Mouse (Mus musculus): ENCODE measurements around the gene Slc1a5. TPM values are rescaled to one million over a fixed set of nuclear protein-coding genes. Genes with fewer than 3 reads are reported as not detected.

The Slc1a5 gene
- polyA plus RNA-seq, 2 experiments from 2014 or later, result 143 to 179 TPM

DNA sequence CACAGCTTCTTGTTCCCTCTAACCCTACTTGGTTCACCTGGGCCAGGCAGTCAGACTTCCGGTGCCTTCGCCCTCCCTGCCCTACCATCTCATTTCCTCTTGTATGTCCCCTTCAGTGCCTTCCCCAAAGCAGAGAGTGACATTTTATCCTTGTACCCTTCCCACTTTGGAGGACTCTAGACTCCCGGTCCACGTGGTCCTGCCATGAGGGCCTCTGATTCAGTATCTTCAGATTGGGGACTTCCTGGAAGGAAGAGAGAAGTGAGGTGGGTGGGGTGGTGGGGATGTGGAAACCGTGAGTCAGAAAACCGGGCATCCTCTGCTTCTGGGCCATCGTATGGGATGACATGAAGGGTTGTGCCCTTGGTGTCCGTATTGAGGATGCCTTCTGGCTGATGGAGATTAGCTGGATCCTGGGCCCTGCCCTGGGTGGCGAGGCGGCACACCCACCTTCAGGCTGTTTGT lies 2.1 kb downstream of the Slc1a5 start:
- peak; percentile 32 for ATAC-seq

- ATAC-seq, result no peak
Measured at GRCm38 (mm10) chr7:16783758-16784415, 2.7 kb downstream of the Slc1a5 start.

DNA sequence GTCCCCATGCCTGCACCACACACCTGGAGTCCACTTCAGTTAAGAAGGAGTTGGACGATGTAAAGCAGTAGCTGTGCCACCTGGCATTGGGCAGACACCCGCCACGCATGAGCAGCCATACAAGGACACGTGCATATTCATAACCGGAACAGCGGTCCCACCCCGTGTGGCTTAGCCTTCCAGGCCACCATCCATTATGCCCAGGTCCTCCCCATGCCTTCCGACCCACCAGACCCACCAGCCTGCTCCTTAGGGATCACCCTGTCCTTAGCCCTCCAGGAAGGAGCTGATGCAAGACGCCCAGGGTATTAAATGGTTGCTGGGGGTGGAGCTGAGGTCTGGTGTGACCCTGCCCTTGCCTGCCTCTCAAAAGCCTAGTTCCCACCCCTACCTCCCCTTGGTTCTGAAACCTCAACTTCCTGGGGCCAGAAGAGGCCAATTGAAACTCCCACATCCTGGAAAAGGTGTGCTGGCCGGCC lies 3.4 kb downstream of the Slc1a5 start:
- no peak for ATAC-seq

DNA sequence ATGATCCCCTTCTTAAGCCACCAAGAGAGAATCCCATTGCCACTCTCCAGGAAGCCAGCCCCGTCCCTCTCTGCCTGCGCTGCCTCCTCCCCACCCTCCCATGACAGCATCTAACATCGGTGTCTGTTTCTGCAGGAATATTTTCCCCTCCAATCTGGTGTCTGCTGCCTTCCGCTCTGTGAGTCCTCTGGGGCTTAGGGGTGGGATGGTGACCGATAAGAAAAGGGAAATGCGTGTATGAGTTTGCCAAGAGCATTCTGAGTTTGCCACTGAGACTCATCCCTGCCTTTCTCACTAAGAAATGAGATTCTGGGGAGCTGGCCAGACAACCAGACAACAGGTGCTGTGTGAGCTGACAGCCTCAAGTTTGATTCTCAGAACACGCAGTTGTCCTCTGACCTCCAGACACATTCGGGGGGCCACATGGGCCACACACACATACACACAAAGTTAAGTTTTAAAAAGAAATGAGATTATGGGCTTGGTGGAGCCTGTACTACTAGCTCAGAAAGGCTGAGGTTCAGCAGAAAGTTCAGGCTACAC lies 4.5 kb downstream of the Slc1a5 start:
- no peak for ATAC-seq

- no peak for ATAC-seq
Measured at GRCm38 (mm10) chr7:16792316-16792715, 11.2 kb downstream of the Slc1a5 start.

DNA sequence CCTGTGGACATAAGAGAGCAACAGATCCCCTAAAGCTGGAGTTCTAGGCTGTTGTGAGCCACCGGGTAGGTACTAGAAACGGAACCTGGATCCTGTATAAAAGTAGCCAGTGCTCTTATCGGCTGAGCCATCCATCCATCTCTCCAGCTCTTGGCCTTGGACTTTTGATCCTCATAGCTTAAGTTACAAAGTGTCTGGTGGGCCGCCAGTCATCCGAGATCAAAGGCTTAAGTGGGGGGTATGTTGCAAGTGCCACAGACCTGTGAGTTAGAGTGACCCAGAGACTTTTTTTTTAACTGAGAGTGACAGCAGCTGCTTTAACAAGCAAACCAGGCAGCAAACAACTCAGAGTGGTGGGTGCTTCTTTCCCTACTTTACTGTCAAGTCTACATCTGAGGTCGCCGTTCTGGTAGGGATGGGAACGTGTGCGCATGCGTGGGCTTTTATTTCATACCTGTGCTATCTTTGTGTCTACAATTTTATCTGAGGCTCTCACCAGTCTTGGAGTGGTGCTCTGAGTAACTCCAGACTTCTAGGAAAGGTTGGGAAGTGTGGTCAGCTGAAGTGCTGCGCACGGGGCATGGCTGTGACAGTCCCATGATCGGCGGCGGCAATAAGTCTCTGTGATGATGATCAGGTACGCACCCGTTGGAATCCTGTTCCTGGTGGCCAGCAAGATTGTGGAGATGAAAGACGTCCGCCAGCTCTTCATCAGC lies 12.0 kb downstream of the Slc1a5 start:
- ATAC-seq, result no peak

GRCm38 (mm10) chr7:16794886-16795285 lies 13.7 kb downstream of the Slc1a5 start:
- no peak for ATAC-seq

- ATAC-seq, result peak; percentile 59
Measured at GRCm38 (mm10) chr7:16804409-16805028, 23.4 kb downstream of the Slc1a5 start.

GRCm38 (mm10) chr7:16807936-16808335 lies 26.8 kb downstream of the Slc1a5 start:
- ATAC-seq, result no peak

DNA sequence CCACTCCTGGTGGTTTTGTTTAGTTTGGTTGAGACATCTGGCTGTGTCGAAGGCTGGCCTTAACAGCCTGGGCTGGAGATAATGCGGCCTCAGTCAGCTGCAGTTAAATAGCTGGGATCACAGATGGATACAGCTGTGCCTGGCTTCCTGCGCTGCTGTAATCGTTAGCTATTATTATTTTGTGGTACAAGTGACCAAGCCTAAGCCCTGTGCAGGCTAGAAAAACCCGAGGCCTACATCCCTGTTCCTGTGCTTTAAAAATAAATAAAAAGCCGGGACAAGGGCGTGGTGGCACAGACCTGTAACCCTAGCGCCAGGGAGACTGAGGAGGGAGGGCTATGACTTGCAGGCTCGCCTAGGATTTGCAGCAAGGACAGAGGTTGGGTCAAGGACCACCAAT lies 27.5 kb downstream of the Slc1a5 start:
- ATAC-seq, result no peak

DNA sequence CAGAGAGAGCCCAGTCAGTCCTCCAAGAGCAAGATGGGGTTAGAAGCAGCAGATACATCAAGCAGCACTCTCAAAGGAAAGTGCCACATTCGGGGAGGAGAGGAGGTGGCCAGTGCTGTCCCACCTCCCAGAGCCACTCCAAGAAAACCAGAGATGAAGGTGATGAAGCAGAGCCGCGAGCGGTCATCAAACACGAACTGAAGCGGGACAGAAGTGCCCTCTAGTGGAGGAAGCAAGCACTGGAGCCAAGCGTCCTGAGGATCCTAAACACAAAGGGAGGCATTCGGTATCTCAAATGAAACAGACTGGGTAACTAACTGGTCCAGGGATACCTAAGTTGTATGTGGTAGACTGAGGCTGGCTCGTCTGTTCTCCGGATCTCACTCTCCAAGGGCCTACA lies 28.6 kb downstream of the Slc1a5 start:
- no peak for ATAC-seq

GRCm38 (mm10) chr7:16810399-16810919 lies 29.3 kb downstream of the Slc1a5 start:
- no peak for ATAC-seq

GRCm38 (mm10) chr7:16810920-16811648 lies 29.9 kb downstream of the Slc1a5 start:
- no peak for ATAC-seq

DNA sequence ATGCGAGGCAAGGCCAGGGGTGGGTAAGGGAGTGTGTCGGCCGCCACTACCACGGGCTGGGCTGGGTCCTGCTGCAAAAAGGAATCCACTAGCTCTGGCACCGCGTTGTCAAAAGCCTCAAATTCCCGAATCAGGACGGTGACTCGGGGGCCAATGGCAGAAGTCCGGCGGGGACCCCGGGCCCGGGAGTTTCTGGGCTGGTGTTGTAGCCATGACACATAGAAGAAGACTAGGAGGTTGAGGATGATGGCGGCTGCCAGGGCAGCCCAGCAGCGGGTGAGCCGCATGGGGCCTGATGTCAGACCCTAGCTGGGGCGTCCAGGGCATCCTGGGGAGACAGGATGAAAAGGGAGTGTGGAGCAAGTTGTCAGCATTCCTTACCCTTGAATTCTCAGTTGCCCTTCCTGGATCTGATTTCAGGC lies 30.5 kb downstream of the Slc1a5 start:
- no peak for ATAC-seq

- no peak for ATAC-seq
Measured at GRCm38 (mm10) chr7:16812505-16812904, 31.4 kb downstream of the Slc1a5 start.

- ATAC-seq, result peak; percentile 6
Measured at GRCm38 (mm10) chr7:16815351-16815941, 34.3 kb downstream of the Slc1a5 start, which contains the start of gene Strn4. Gene Strn4, plus strand, starts transcription at chr7:16815889.

- ATAC-seq, result peak; percentile 57
Measured at GRCm38 (mm10) chr7:16816078-16816474, 34.9 kb downstream of the Slc1a5 start.

DNA sequence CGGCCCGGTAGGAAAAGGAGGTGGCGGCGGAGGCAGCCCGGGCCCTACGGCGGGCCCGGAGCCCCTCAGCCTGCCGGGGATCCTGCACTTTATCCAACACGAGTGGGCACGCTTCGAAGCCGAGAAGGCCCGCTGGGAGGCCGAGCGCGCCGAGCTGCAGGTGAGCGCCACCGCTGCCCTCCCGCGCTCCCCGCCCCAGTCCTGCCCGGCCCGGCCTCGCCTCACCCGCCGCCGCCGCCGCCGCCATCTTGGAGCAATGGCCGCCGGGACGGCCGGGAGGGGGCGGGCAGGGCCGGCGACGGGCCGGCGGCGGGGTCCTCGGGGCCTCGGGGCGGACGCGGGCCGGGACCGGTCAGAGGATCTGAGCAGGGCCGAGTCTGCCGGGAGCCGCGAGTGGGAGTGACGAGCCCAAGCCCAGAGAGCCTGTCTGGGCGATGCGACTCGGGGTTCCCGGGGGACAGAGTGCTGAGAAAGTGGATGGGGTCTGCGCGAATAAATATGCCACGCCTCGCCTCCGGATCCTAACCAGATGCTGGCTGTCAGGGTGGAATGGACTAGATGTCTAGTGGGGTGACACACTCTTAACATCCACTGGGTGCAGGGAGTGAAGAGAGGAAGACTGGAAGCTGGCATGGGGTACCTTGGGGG lies 35.5 kb downstream of the Slc1a5 start, which contains the start of gene Fkrp:
Gene Fkrp (minus strand): TSS at position 258 of the 648 bp plus-strand sequence.
- ATAC-seq, result peak; percentile 38

GRCm38 (mm10) chr7:16817693-16818092 lies 36.6 kb downstream of the Slc1a5 start:
- no peak for ATAC-seq

DNA sequence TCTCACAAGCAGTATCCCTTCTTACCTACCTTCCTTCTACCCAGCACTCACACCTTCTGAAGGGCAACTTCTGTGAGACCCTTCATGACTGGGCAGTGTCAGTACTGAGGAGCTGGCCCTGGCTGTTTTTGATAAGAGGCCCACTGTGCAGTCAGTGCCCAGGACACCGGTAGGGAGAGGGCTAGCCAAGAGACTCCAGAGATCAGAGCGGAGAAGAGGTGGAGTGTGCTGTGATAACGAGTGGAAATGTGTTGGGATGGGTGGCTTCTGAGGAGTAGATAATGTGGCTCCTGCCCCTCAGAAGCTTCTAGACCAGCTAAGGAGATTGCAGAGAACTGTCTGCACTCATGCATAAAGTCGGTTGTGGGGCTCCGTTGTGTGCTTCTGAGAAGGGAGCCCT lies 38.7 kb downstream of the Slc1a5 start:
- ATAC-seq, result no peak

DNA sequence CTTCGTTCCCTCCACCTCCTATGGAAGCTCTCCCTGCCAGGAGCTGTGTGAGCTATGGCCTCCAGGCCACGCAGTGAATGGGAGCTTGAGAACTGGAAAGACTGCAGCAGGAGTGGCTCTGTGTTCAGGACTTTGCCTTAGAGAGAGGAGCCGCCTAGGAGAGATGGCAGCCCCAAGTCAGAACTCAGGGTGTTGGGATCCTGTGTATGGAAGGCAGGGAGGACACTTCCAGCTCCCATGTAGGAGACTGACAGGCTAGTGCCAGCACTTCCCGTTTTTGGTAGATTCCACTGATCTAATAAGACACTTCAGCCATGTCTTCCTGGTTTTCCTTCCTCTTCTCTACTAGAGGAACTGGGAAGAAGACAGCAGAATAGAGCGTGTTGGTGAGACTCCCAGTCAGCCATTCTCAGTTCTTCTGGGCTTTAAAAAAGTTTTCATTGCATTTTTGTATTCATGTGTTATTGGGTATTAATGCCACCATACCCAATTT lies 39.2 kb downstream of the Slc1a5 start:
- no peak for ATAC-seq

Measured in activated CD4-positive, CD25-positive, alpha-beta regulatory T cell, adult 4 months (primary cell).